In genomic region chr3:19904446-19905275, GRCm38 (mm10) we compare ENCODE assay signal across 7 mouse cellular contexts. TPM values are rescaled to one million over a fixed set of nuclear protein-coding genes. Genes with fewer than 3 reads are reported as not detected.
A peak's percentile ranks its signal among the peaks of the same experiment; 100 is the strongest.
DNase-seq lines count a peak whose midpoint lies in the region; ATAC-seq and TF ChIP-seq lines count a peak whose summit lies in the region.

No protein-coding gene starts in this region.

- H3K4me3 ChIP-seq in G1E (ENCODE audit: low read depth, low read length): no peak overlapping the region
- H3K4me3 ChIP-seq in forebrain, embryonic 11.5 days (ENCODE audit: low read depth, low read length): no peak overlapping the region
- H3K4me3 ChIP-seq in hindbrain, embryonic 12.5 days: no peak overlapping the region

- no peak overlapping the region for H3K4me2 ChIP-seq in forebrain, embryonic 11.5 days (ENCODE audit: low read depth, low read length, severe bottlenecking)
- no peak overlapping the region for H3K4me2 ChIP-seq in hindbrain, embryonic 12.5 days (replicated peaks)

- H3K27ac ChIP-seq in forebrain, embryonic 11.5 days (ENCODE audit: low read depth, low read length): no peak overlapping the region
- H3K27ac ChIP-seq in hindbrain, embryonic 12.5 days: no peak overlapping the region

- 0 out of 2 replicates have a peak, but pooled peaks cover 3% of the 10 kb centered on the region for H3K27me3 ChIP-seq in G1E (ENCODE audit: insufficient read depth, low read length)
- H3K27me3 ChIP-seq in forebrain, embryonic 11.5 days (ENCODE audit: control insufficient read depth, insufficient read depth, low read length): no peaks in the 10 kb centered on the region
- H3K27me3 ChIP-seq in hindbrain, embryonic 12.5 days: no peaks in the 10 kb centered on the region

- WGBS in forebrain, embryonic 11.5 days: 30% methylated on average over 5 of the region's 5 CpGs
- WGBS in hindbrain, embryonic 12.5 days: 31% methylated on average over 5 of the region's 5 CpGs

- peak; percentile 68 for ATAC-seq in G1E (ENCODE audit: extremely low read depth, insufficient number of reproducible peaks, low FRiP score, poor library complexity, severe bottlenecking)
- peak; percentile 88 for ATAC-seq in forebrain, embryonic 11.5 days (replicated peaks; ENCODE audit: low FRiP score)
- peak; percentile 91 for ATAC-seq in hindbrain, embryonic 12.5 days (ENCODE audit: low FRiP score)
- peak; percentile 92 for ATAC-seq in megakaryocyte, adult 5-6 weeks (ENCODE audit: poor library complexity, severe bottlenecking)

- DNase-seq in G1E (ENCODE audit: low spot score): peak; percentile 21
- DNase-seq in adrenal gland, postnatal 25 days: peak; percentile 10
- DNase-seq in forebrain, embryonic 11.5 days (ENCODE audit: low spot score): peak; percentile 64
- peak; percentile 42 for DNase-seq in layer of hippocampus, adult 9-11 months
- peak; percentile 54 to 63 for DNase-seq in right cerebral cortex, adult 2 months (ENCODE audit: low spot score in 2 of 2)

- peak; percentile 27; the same call in 1 of the 2 replicates for TF ChIP-seq CTCF in G1E (IDR thresholded peaks at IDR 0.05; ENCODE audit: low read depth, low read length)

- H3K9me3 ChIP-seq in G1E (replicated peaks): no peaks in the 10 kb centered on the region
- no peaks in the 10 kb centered on the region for H3K9me3 ChIP-seq in forebrain, embryonic 11.5 days (ENCODE audit: control insufficient read depth, low read length)
- no peaks in the 10 kb centered on the region for H3K9me3 ChIP-seq in hindbrain, embryonic 12.5 days (replicated peaks)

- peaks cover 5% of the 10 kb centered on the region for H3K36me3 ChIP-seq in G1E (replicated peaks)
- H3K36me3 ChIP-seq in forebrain, embryonic 11.5 days (ENCODE audit: control insufficient read depth, insufficient read depth, low read length): no peaks in the 10 kb centered on the region
- peaks cover 2% of the 10 kb centered on the region; the same call in 1 of the 2 replicates for H3K36me3 ChIP-seq in hindbrain, embryonic 12.5 days

- H3K4me1 ChIP-seq in G1E (ENCODE audit: insufficient read depth, low read depth, low read length): no peaks in the 10 kb centered on the region
- H3K4me1 ChIP-seq in forebrain, embryonic 11.5 days (replicated peaks; ENCODE audit: control insufficient read depth, insufficient read depth, low read length): no peaks in the 10 kb centered on the region
- no peaks in the 10 kb centered on the region for H3K4me1 ChIP-seq in hindbrain, embryonic 12.5 days

- H3K9ac ChIP-seq in forebrain, embryonic 11.5 days (ENCODE audit: low read length): no peak overlapping the region
- no peak overlapping the region for H3K9ac ChIP-seq in hindbrain, embryonic 12.5 days

RNA-seq across cellular contexts. Expression of gene Cp, which starts 52.2 kb away (rescaled TPM):
- total RNA-seq in G1E (2014; fragmentation: Nextera tagmentation) (1.6 TPM in 1 of 2 replicates, not detected in the other), G1E (2017) (0.16 and 0.35 TPM in 2 replicates)
- polyA plus RNA-seq in G1E (2012): not detected in 2 replicates
- 26.5 and 34.0 TPM in 2 replicates for total RNA-seq in adrenal gland, postnatal 25 days (2021)
- polyA plus RNA-seq in forebrain, embryonic 11.5 days (2014; fragmentation: Nextera tagmentation; extraction: Ambion mirVana): 4.2 and 4.7 TPM in 2 replicates
- polyA plus RNA-seq in hindbrain, embryonic 12.5 days (2016; fragmentation: Nextera tagmentation; extraction: Ambion mirVana): 5.6 and 6.1 TPM in 2 replicates
- 1.0 and 3.0 TPM in 2 replicates for total RNA-seq in megakaryocyte, adult 5-6 weeks (2015)
- total RNA-seq in megakaryocyte, adult 5-6 weeks (2017): 3.0 and 3.6 TPM in 2 replicates

Comparison
In these comparisons a context has a peak if more than half of its experiments do, and no peak if none do; other contexts are left out.
1. DNase-seq: peak in every context shown above with its lines; median percentile 64 in forebrain, embryonic 11.5 days; 58 in right cerebral cortex, adult 2 months; 42 in layer of hippocampus, adult 9-11 months; 21 in G1E; 10 in adrenal gland, postnatal 25 days.